Mouse (Mus musculus): ENCODE measurements around the gene Rasal1.

DNA sequence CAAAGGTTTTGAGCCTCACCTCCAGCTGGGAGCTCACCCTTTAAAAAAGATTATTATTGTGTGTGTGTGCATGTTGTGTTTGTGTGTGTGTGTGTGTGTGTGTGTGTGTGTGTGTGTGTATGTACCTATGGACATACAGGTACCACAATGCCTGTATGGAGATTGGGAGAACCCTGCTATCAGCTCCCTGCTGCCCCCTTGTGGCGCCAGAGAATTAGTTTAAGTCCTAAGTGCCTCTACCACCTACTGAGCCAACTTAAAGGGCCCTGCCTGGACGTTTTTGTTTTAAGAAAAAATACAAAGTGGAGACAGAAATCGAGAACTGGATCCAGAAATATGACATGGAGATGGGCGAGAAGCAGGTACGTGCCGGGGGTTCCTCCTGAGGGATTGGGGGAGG lies 43.8 kb upstream of the Rasal1 start:
- no peak for TF ChIP-seq EP300 (IDR thresholded peaks at IDR 0.05; ENCODE audit: insufficient read depth, low read depth, low read length)
- peak; percentile 73 for TF ChIP-seq CTCF (IDR thresholded peaks at IDR 0.05; ENCODE audit: low read depth, low read length)

Data from ES-Bruce4 (cell line).